Comparison of ENCODE assay signal across 8 mouse cellular contexts in genomic region chr4:129695815-129696157, GRCm38 (mm10). TPM values are rescaled to one million over a fixed set of nuclear protein-coding genes. Genes with fewer than 3 reads are reported as not detected.
DNase-seq lines count a peak whose midpoint lies in the region; ATAC-seq and TF ChIP-seq lines count a peak whose summit lies in the region.

No protein-coding gene starts in this region.

- WGBS in heart, embryonic 10.5 days: 24% methylated on average over 6 of the region's 6 CpGs
- WGBS in forebrain, embryonic 16.5 days: 26% methylated on average over 6 of the region's 6 CpGs
- 21% methylated on average over 6 of the region's 6 CpGs for WGBS in liver, postnatal 0 days (ENCODE audit: insufficient replicate concordance)

- peak overlapping the region; percentile 92; the same call in 1 of the 2 replicates for H3K27ac ChIP-seq in heart, embryonic 10.5 days
- peak overlapping the region; percentile 96 for H3K27ac ChIP-seq in forebrain, embryonic 16.5 days (ENCODE audit: low read length)
- H3K27ac ChIP-seq in liver, postnatal 0 days (ENCODE audit: low read depth): peak overlapping the region; percentile 55

- peaks cover 20% of the 10 kb centered on the region for H3K4me1 ChIP-seq in heart, embryonic 10.5 days
- peaks cover 24% of the 10 kb centered on the region for H3K4me1 ChIP-seq in E14TG2a.4 (replicated peaks; ENCODE audit: low read depth, low read length)
- peaks cover 18% of the 10 kb centered on the region for H3K4me1 ChIP-seq in forebrain, embryonic 16.5 days (replicated peaks; ENCODE audit: control insufficient read depth, insufficient read depth, low read length)
- peaks cover 11% of the 10 kb centered on the region for H3K4me1 ChIP-seq in liver, postnatal 0 days (ENCODE audit: insufficient read depth)

- H3K9ac ChIP-seq in forebrain, embryonic 16.5 days (replicated peaks; ENCODE audit: low read depth, low read length): peak overlapping the region; percentile 86
- H3K9ac ChIP-seq in liver, postnatal 0 days (replicated peaks): peak overlapping the region; percentile 74

- H3K4me2 ChIP-seq in forebrain, embryonic 16.5 days (ENCODE audit: low read length): peak overlapping the region; percentile 57
- peak overlapping the region; percentile 87 for H3K4me2 ChIP-seq in liver, postnatal 0 days (ENCODE audit: low read depth, low read length)

- TF ChIP-seq EP300 in liver, postnatal 0 days (IDR thresholded peaks at IDR 0.05; ENCODE audit: low read depth): no peak

- H3K9me3 ChIP-seq in heart, embryonic 10.5 days: no peaks in the 10 kb centered on the region
- H3K9me3 ChIP-seq in E14TG2a.4 (ENCODE audit: low read length): no peaks in the 10 kb centered on the region
- H3K9me3 ChIP-seq in forebrain, embryonic 16.5 days (ENCODE audit: control insufficient read depth, low read length): no peaks in the 10 kb centered on the region
- no peaks in the 10 kb centered on the region for H3K9me3 ChIP-seq in liver, postnatal 0 days (ENCODE audit: low read length)

- intact Hi-C loops in heart, postnatal 36 days (cut with DNase I): loop anchor here (1.0 kb wide), 1 partner anchor 23 kb away; the partner anchor contains the start of gene Kpna6

- peaks cover 37% of the 10 kb centered on the region for H3K36me3 ChIP-seq in heart, embryonic 10.5 days
- peaks cover 27% of the 10 kb centered on the region for H3K36me3 ChIP-seq in E14TG2a.4 (ENCODE audit: insufficient read depth, low read length)
- peaks cover 18% of the 10 kb centered on the region for H3K36me3 ChIP-seq in forebrain, embryonic 16.5 days (ENCODE audit: control insufficient read depth, insufficient read depth)
- H3K36me3 ChIP-seq in liver, postnatal 0 days (replicated peaks; ENCODE audit: insufficient read depth, low read length): peaks cover 14% of the 10 kb centered on the region

- H3K4me3 ChIP-seq in heart, embryonic 10.5 days: peak overlapping the region; percentile 74
- peak overlapping the region; percentile 88 for H3K4me3 ChIP-seq in E14TG2a.4 (replicated peaks; ENCODE audit: low read length)
- H3K4me3 ChIP-seq in forebrain, embryonic 16.5 days (replicated peaks; ENCODE audit: low read length): peak overlapping the region; percentile 75
- H3K4me3 ChIP-seq in liver, postnatal 0 days (ENCODE audit: low read depth, low read length): peak overlapping the region; percentile 87

- DNase-seq in heart, embryonic 10.5 days (ENCODE audit: low spot score): no peak
- no peak for DNase-seq in heart, postnatal 36 days
- no peak for DNase-seq in liver, postnatal 0 days
- DNase-seq in urinary bladder, postnatal 4 days (ENCODE audit: low spot score in 2 of 2): no peak
- no peak for DNase-seq in adrenal gland, adult 8-10 months
- no peak for DNase-seq in cerebellum, adult 11-12 months

- peak; percentile 8; the same call in 1 of the 2 replicates for ATAC-seq in forebrain, embryonic 16.5 days
- ATAC-seq in liver, postnatal 0 days: no peak

- TF ChIP-seq CTCF in E14TG2a.4 (conservative IDR thresholded peaks at IDR 0.05; ENCODE audit: low read length): no peak
- TF ChIP-seq CTCF in liver, postnatal 0 days (IDR thresholded peaks at IDR 0.05; ENCODE audit: low read depth): no peak

- H3K27me3 ChIP-seq in heart, embryonic 10.5 days (ENCODE audit: insufficient read depth, poor library complexity, severe bottlenecking): no peaks in the 10 kb centered on the region
- no peaks in the 10 kb centered on the region for H3K27me3 ChIP-seq in E14TG2a.4 (ENCODE audit: insufficient read depth, low read length)
- no peaks in the 10 kb centered on the region for H3K27me3 ChIP-seq in forebrain, embryonic 16.5 days (replicated peaks; ENCODE audit: control insufficient read depth, insufficient read depth, low read length)
- no peaks in the 10 kb centered on the region for H3K27me3 ChIP-seq in liver, postnatal 0 days (ENCODE audit: insufficient read depth, low read length)

RNA-seq across cellular contexts. Expression of gene Tmem39b, which starts 0.9 kb away (rescaled TPM):
- 8.2 and 12.2 TPM in 2 replicates for polyA plus RNA-seq in heart, embryonic 10.5 days (2016; fragmentation: Nextera tagmentation; extraction: Ambion mirVana)
- 1 to 10 TPM; 4.1 to 4.7 TPM for total RNA-seq in heart, postnatal 36 days (2021)
- 16.1 and 25.0 TPM in 2 replicates for polyA plus RNA-seq in forebrain, embryonic 16.5 days (2015; fragmentation: Nextera tagmentation; extraction: Ambion mirVana)
- polyA plus RNA-seq in liver, postnatal 0 days (2015; fragmentation: Nextera tagmentation; extraction: Ambion mirVana): 2.2 and 2.3 TPM in 2 replicates
- total RNA-seq in adrenal gland, adult 8-10 months (2022): 10 to 100 TPM; 10.5 to 13.9 (median 11.1) TPM

RNA-seq across cellular contexts. Expression of gene Kpna6, which starts 23.2 kb away (rescaled TPM):
- 13.6 and 17.2 TPM in 2 replicates for polyA plus RNA-seq in heart, embryonic 10.5 days (2016; fragmentation: Nextera tagmentation; extraction: Ambion mirVana)
- 10 to 100 TPM; 63.3 to 73.1 TPM for total RNA-seq in heart, postnatal 36 days (2021)
- 16.4 and 17.9 TPM in 2 replicates for polyA plus RNA-seq in forebrain, embryonic 16.5 days (2015; fragmentation: Nextera tagmentation; extraction: Ambion mirVana)
- 3.3 and 3.7 TPM in 2 replicates for polyA plus RNA-seq in liver, postnatal 0 days (2015; fragmentation: Nextera tagmentation; extraction: Ambion mirVana)
- 100 to 1,000 TPM in 2 of 4 experiments, 10 to 100 TPM in 2; 79.9 to 108 (median 103) TPM for total RNA-seq in adrenal gland, adult 8-10 months (2022)

RNA-seq across cellular contexts. Expression of gene Khdrbs1, which starts 46.3 kb away (rescaled TPM):
- 93.7 and 115 TPM in 2 replicates for polyA plus RNA-seq in heart, embryonic 10.5 days (2016; fragmentation: Nextera tagmentation; extraction: Ambion mirVana)
- total RNA-seq in heart, postnatal 36 days (2021): 10 to 100 TPM; 35.4 to 44.2 TPM
- polyA plus RNA-seq in forebrain, embryonic 16.5 days (2015; fragmentation: Nextera tagmentation; extraction: Ambion mirVana): 160 and 179 TPM in 2 replicates
- polyA plus RNA-seq in liver, postnatal 0 days (2015; fragmentation: Nextera tagmentation; extraction: Ambion mirVana): 18.7 and 19.6 TPM in 2 replicates
- 10 to 100 TPM; 70.1 to 80.2 (median 76.4) TPM for total RNA-seq in adrenal gland, adult 8-10 months (2022)

RNA-seq across cellular contexts. Expression of gene Txlna, which starts 54.9 kb away (rescaled TPM):
- polyA plus RNA-seq in heart, embryonic 10.5 days (2016; fragmentation: Nextera tagmentation; extraction: Ambion mirVana): 71.7 and 72.4 TPM in 2 replicates
- 10 to 100 TPM; 23.9 to 32.0 TPM for total RNA-seq in heart, postnatal 36 days (2021)
- polyA plus RNA-seq in forebrain, embryonic 16.5 days (2015; fragmentation: Nextera tagmentation; extraction: Ambion mirVana): 68.1 and 72.8 TPM in 2 replicates
- 12.5 and 14.0 TPM in 2 replicates for polyA plus RNA-seq in liver, postnatal 0 days (2015; fragmentation: Nextera tagmentation; extraction: Ambion mirVana)
- total RNA-seq in adrenal gland, adult 8-10 months (2022): 10 to 100 TPM; 65.9 to 84.3 (median 74.4) TPM
